Mouse (Mus musculus) midbrain, postnatal 0 days (tissue): ENCODE results near the gene Capn9. TPM values are rescaled to one million over a fixed set of nuclear protein-coding genes. Genes with fewer than 3 reads are reported as not detected.

Source experiments
- ATAC-seq: fragments of 200-750 bp; cut with Nextera tagmentation; 2 replicates; pipeline ENCODE4 v1.8.0; 2017; ENCODE audit warnings: moderate number of reproducible peaks, mild to moderate bottlenecking, moderate TSS enrichment, moderate library complexity; ENCODE audit not compliant: low FRiP score
- DNase-seq: peaks from one replicate; pipeline ENCODE4 v3.0.0-alpha.2; 2015; ENCODE audit warnings: low spot score
- H3K27ac ChIP-seq: fragments of 300-500 bp; sonication (generic); 2 replicates; pipeline ENCODE4 v1.5.1; 2014; ENCODE audit warnings: low read depth, mild to moderate bottlenecking, low read length, mixed read lengths
- H3K27me3 ChIP-seq: fragments of 300-500 bp; sonication (generic); 2 replicates; pipeline ENCODE4 v1.6.1; 2014; ENCODE audit warnings: low read length, control low read depth, mixed read lengths; ENCODE audit not compliant: insufficient read depth
- H3K36me3 ChIP-seq: fragments of 300-500 bp; sonication (generic); 2 replicates; pipeline ENCODE4 v1.6.1; 2014; ENCODE audit warnings: low read length, control low read depth, mixed read lengths; ENCODE audit not compliant: insufficient read depth
- H3K4me1 ChIP-seq: fragments of 300-500 bp; sonication (generic); 2 replicates; pipeline ENCODE4 v1.6.1; 2014; ENCODE audit warnings: mild to moderate bottlenecking, control low read depth, antibody characterized with exemption, low read length, mixed read lengths; ENCODE audit not compliant: insufficient read depth
- H3K4me2 ChIP-seq: fragments of 300-500 bp; sonication (generic); 2 replicates; pipeline ENCODE4 v1.6.1; 2014; ENCODE audit warnings: low read depth, mild to moderate bottlenecking, low read length, mixed read lengths; ENCODE audit not compliant: poor library complexity, severe bottlenecking
- H3K4me3 ChIP-seq: fragments of 300-500 bp; sonication (generic); 2 replicates; pipeline ENCODE4 v1.5.1; 2014; ENCODE audit warnings: low read depth, mild to moderate bottlenecking, low read length, moderate library complexity
- H3K9ac ChIP-seq: fragments of 300-500 bp; sonication (generic); replicated peaks from 2 replicates; pipeline ENCODE4 v1.6.1; 2014; ENCODE audit warnings: mild to moderate bottlenecking, low read length, moderate library complexity, mixed read lengths; ENCODE audit not compliant: poor library complexity, severe bottlenecking
- H3K9me3 ChIP-seq: fragments of 300-500 bp; sonication (generic); 2 replicates; pipeline ENCODE4 v1.6.1; 2016; ENCODE audit warnings: low read length, control low read depth
- CTCF ChIP-seq: IDR thresholded peaks from 2 replicates; pipeline ENCODE4 v1.5.1; 2016; ENCODE audit warnings: antibody characterized with exemption, mild to moderate bottlenecking
- WGBS: fragments of 180-500 bp; shearing (Covaris S2); extraction: QIAGEN DNeasy Blood & Tissue Kit; methylation state at CpG from one replicate; pipeline ENCODE4 v1.1.7; 2014; 5-methylcytosine and 5-hydroxymethylcytosine counted together
- polyA plus RNA-seq: library from polyadenylated mRNA; unstranded; fragments of >200 nt; fragmentation: Nextera tagmentation; extraction: Ambion mirVana; gene quantifications from 2 replicates; pipeline ENCODE4 v1.2.1, GENCODE M21; 2015
- total RNA-seq: library from RNA; depleted of rRNA; stranded (reverse); fragments of >200 nt; gene quantifications from 2 replicates; pipeline ENCODE4 v1.2.3, GENCODE M21; 2014

Capn9 gene
- total and polyA plus RNA-seq, 2 experiments from 2014 or later, result 0.27 to 0.52 TPM

DNA sequence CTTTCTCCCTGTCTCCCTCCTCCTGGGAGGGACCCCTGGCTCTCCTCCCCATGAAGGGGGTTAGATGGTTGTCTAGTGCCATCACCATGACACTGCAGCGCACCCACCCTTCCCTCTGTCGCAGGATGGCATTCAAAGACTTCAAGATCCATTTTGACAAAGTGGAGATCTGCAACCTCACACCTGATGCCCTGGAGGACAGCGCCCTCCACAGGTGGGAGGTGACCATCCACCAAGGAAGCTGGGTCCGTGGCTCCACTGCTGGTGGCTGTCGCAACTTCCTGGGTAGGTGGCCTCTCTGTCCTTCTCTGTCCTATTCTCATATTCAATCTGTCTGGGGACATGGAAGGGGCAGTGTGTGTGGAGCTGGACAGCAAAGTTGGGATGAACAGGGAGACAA is 28.2 kb downstream of the Capn9 start:
- H3K4me2 ChIP-seq, result no peak overlapping the region
- no peaks in the 10 kb centered on the region for H3K9me3 ChIP-seq
- no peaks in the 10 kb centered on the region for H3K4me1 ChIP-seq
- no peaks in the 10 kb centered on the region for H3K36me3 ChIP-seq
- H3K27ac ChIP-seq, result no peak overlapping the region
- DNase-seq (no peak), ATAC-seq (no peak)
- H3K4me3 ChIP-seq, result no peak overlapping the region
- no peak overlapping the region for H3K9ac ChIP-seq
- 71% methylated on average over 5 of the region's 5 CpGs for WGBS
- no peaks in the 10 kb centered on the region for H3K27me3 ChIP-seq
- 0 out of 2 replicates have a peak, but pooled peaks have one; percentile 14 for TF ChIP-seq CTCF

GRCm38 (mm10) chr8:124608239-124608971 is 32.5 kb downstream of the Capn9 start:
- 74% methylated on average over 13 of the region's 13 CpGs for WGBS
- no peak overlapping the region for H3K4me3 ChIP-seq
- DNase-seq, result peak; percentile 28
- H3K27ac ChIP-seq, result no peak overlapping the region
- no peak overlapping the region for H3K4me2 ChIP-seq
- H3K36me3 ChIP-seq, result no peaks in the 10 kb centered on the region
- no peaks in the 10 kb centered on the region for H3K4me1 ChIP-seq
- H3K9ac ChIP-seq, result no peak overlapping the region
- H3K27me3 ChIP-seq, result no peaks in the 10 kb centered on the region
- peak; percentile 65 for TF ChIP-seq CTCF
- H3K9me3 ChIP-seq, result no peaks in the 10 kb centered on the region
- no peak for ATAC-seq

DNA sequence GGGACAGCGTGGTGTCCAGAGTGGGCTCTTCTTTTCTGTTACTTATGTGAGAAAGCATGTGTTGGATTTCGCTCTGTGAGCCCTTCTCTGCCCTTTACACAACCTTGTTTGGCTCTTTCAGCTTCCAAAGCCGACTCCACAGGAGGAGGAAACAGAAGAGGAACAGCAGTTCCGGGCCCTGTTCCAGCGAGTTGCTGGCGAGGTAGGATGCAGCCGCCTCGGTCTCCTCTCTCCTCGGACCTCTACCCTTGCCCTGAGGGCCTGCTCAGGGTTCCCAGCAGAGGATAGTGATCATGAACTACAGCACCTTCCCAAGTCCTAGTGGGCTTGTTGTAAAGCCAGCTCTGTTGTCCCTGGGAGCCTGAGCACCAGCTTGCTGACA is 33.1 kb downstream of the Capn9 start:
- TF ChIP-seq CTCF, result no peak
- ATAC-seq (no peak), DNase-seq (no peak)
- no peaks in the 10 kb centered on the region for H3K27me3 ChIP-seq
- no peaks in the 10 kb centered on the region for H3K9me3 ChIP-seq
- H3K4me1 ChIP-seq, result no peaks in the 10 kb centered on the region
- no peak overlapping the region for H3K4me3 ChIP-seq
- H3K9ac ChIP-seq, result no peak overlapping the region
- H3K27ac ChIP-seq, result no peak overlapping the region
- H3K36me3 ChIP-seq, result no peaks in the 10 kb centered on the region
- WGBS, result 75% methylated on average over 9 of the region's 9 CpGs
- no peak overlapping the region for H3K4me2 ChIP-seq

GRCm38 (mm10) chr8:124614325-124614724 is 38.4 kb downstream of the Capn9 start:
- Histone ChIP-seq H3K9ac (no peak overlapping the region), H3K27me3 (no peaks in the 10 kb centered on the region), H3K27ac (no peak overlapping the region), H3K36me3 (no peaks in the 10 kb centered on the region), H3K9me3 (no peaks in the 10 kb centered on the region), H3K4me3 (no peak overlapping the region), H3K4me2 (no peak overlapping the region), H3K4me1 (0 out of 2 replicates have a peak, but pooled peaks cover 4% of the 10 kb centered on the region)
- ATAC-seq (no peak), DNase-seq (no peak)
- WGBS, result 84% methylated on average over 5 of the region's 6 CpGs
- no peak for TF ChIP-seq CTCF

- peak overlapping the region; percentile 56 for H3K4me2 ChIP-seq
- H3K9me3 ChIP-seq, result no peaks in the 10 kb centered on the region
- ATAC-seq (peak; percentile 68), DNase-seq (peak; percentile 87)
- 10% methylated on average over 17 of the region's 17 CpGs for WGBS
- 0 out of 2 replicates have a peak, but pooled peaks cover 4% of the 10 kb centered on the region for H3K4me1 ChIP-seq
- peak; percentile 95 for TF ChIP-seq CTCF
- H3K36me3 ChIP-seq, result no peaks in the 10 kb centered on the region
- peak overlapping the region; percentile 70 for H3K27ac ChIP-seq
- H3K4me3 ChIP-seq, result peak overlapping the region; percentile 18; the same call in 1 of the 2 replicates
- peak overlapping the region; percentile 46 for H3K9ac ChIP-seq
- no peaks in the 10 kb centered on the region for H3K27me3 ChIP-seq
Measured at GRCm38 (mm10) chr8:124617266-124617869, 41.5 kb downstream of the Capn9 start.

DNA sequence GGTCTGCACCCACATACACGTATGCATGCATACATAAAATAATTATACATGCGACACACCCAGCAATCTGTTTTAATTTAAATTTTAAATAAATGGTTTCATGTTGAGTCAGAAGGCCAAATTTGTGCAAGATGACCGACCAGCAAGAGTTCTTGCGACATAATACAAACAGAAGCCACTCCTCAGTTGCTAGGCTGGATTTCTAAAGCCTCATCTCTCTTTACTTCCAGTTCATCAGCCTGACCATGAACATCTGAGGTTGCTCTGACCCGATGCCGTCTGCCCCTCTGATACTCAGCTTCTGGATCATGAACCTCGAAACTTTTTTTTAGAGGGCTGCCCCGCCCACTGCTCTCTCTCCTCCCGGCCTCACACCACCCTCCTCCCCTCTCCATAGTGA is 42.3 kb downstream of the Capn9 start:
- Histone ChIP-seq H3K4me2 (no peak overlapping the region), H3K36me3 (no peaks in the 10 kb centered on the region), H3K27ac (no peak overlapping the region), H3K4me3 (no peak overlapping the region), H3K9ac (no peak overlapping the region), H3K9me3 (no peaks in the 10 kb centered on the region), H3K27me3 (no peaks in the 10 kb centered on the region), H3K4me1 (0 out of 2 replicates have a peak, but pooled peaks cover 4% of the 10 kb centered on the region)
- DNase-seq, result no peak
- TF ChIP-seq CTCF, result no peak
- ATAC-seq, result no peak
- 59% methylated on average over 9 of the region's 9 CpGs for WGBS
